Mouse (Mus musculus) common myeloid progenitor, adult 5-6 weeks (primary cell): ENCODE measurements around the gene Cox7b. TPM values are rescaled to one million over a fixed set of nuclear protein-coding genes. Genes with fewer than 3 reads are reported as not detected.

ENCODE experiments used
- total RNA-seq: library from RNA; stranded (forward); fragments of 200-1000, 187-1606 nt; gene quantifications from 2 replicates; pipeline ENCODE4 v1.2.3, GENCODE M21; 2017

Gene Cox7b
- total RNA-seq, 1 experiment from 2014 or later: 338 TPM

Other genes with a start within 250 kb of the Cox7b start
- 390 TPM in 2 replicates for gene Atrx, start 86.3 kb upstream of the Cox7b start, total RNA-seq
- 77.3 and 80.5 TPM in 2 replicates for gene Magt1, start 3.8 kb upstream of the Cox7b start, total RNA-seq
- gene Atp7a, start 11.6 kb downstream of the Cox7b start, total RNA-seq: 8.0 and 9.1 TPM in 2 replicates
- 0.05 and 0.97 TPM in 2 replicates for gene Tlr13, start 127.5 kb downstream of the Cox7b start, total RNA-seq
- 203 and 235 TPM in 2 replicates for gene Pgk1, start 171.4 kb downstream of the Cox7b start, total RNA-seq
- 8.5 and 9.4 TPM in 2 replicates for gene Taf9b, start 205.5 kb downstream of the Cox7b start, total RNA-seq
- gene Fnd3c2, start 239.7 kb downstream of the Cox7b start, total RNA-seq: not detected in 2 replicates